Mouse (Mus musculus) kidney, adult 2 months (tissue): Measurements from ENCODE around the gene Slc25a18. TPM values are rescaled to one million over a fixed set of nuclear protein-coding genes. Genes with fewer than 3 reads are reported as not detected.
"Not testable (repeated sequence)": the region's sequence is repeated elsewhere in the genome, so short reads cannot be mapped to it uniquely, and the experiment has no call there.

Source experiments
- DNase-seq: peaks from one replicate; pipeline ENCODE4 v3.0.0; 2021
- H3K27ac ChIP-seq: fragments of 200-500 bp; 2 replicates; pipeline ENCODE4 v1.5.1; 2012; ENCODE audit warnings: low read depth, low read length, control low read depth, inconsistent platforms; ENCODE audit not compliant: insufficient read depth
- H3K27me3 ChIP-seq: fragments of 200-500 bp; replicated peaks from 2 replicates; pipeline ENCODE4 v1.6.1; 2012; ENCODE audit warnings: mild to moderate bottlenecking, moderate library complexity, low read length, inconsistent platforms; ENCODE audit not compliant: control insufficient read depth, insufficient read depth
- H3K36me3 ChIP-seq: fragments of 200-500 bp; 2 replicates; pipeline ENCODE4 v1.6.1; 2012; ENCODE audit warnings: mild to moderate bottlenecking, moderate library complexity, low read length, inconsistent platforms; ENCODE audit not compliant: control insufficient read depth, insufficient read depth
- H3K4me1 ChIP-seq: fragments of 200-500 bp; 2 replicates; pipeline ENCODE4 v1.6.1; 2011; ENCODE audit warnings: low read length; ENCODE audit not compliant: control insufficient read depth, insufficient read depth
- H3K4me3 ChIP-seq: fragments of 200-500 bp; 2 replicates; pipeline ENCODE4 v1.5.1; 2011; ENCODE audit warnings: mild to moderate bottlenecking, low read depth, low read length, control low read depth; ENCODE audit not compliant: insufficient read depth
- CTCF ChIP-seq: fragments of 200-500 bp; conservative IDR thresholded peaks from 2 replicates; pipeline ENCODE4 v1.5.1; 2011; ENCODE audit warnings: low read depth, mild to moderate bottlenecking, control low read depth, low read length, moderate library complexity, mixed read lengths; ENCODE audit not compliant: insufficient read depth, insufficient read length
- POLR2A ChIP-seq: fragments of 200-500 bp; IDR thresholded peaks from one replicate; pipeline ENCODE4 v1.6.1; 2011; ENCODE audit warnings: low read depth, low read length, control low read depth
- WGBS: fragments of 180-500 bp; shearing (Covaris S2); methylation state at CpG from one replicate; pipeline ENCODE4 v1.1.7; 2018; 5-methylcytosine and 5-hydroxymethylcytosine counted together
- polyA plus RNA-seq: library from polyadenylated mRNA; depleted of rRNA; stranded (reverse); fragments of >200 nt; gene quantifications from 2 replicates; pipeline ENCODE4 v1.2.3, GENCODE M21; 2012

Gene Slc25a18
- polyA plus RNA-seq, 1 experiment, result 0.03 TPM

- Histone ChIP-seq H3K4me1 (no peaks in the 10 kb centered on the region), H3K27me3 (no peaks in the 10 kb centered on the region), H3K36me3 (peaks cover 5% of the 10 kb centered on the region), H3K4me3 (no peak overlapping the region), H3K27ac (no peak overlapping the region)
- WGBS, result 81% methylated on average over 2 of the region's 2 CpGs
- no peak for DNase-seq
- no peak for TF ChIP-seq CTCF
- no peak for TF ChIP-seq POLR2A
Observed at GRCm38 (mm10) chr6:120796111-120796510, 22.7 kb downstream of the Slc25a18 start.

DNA sequence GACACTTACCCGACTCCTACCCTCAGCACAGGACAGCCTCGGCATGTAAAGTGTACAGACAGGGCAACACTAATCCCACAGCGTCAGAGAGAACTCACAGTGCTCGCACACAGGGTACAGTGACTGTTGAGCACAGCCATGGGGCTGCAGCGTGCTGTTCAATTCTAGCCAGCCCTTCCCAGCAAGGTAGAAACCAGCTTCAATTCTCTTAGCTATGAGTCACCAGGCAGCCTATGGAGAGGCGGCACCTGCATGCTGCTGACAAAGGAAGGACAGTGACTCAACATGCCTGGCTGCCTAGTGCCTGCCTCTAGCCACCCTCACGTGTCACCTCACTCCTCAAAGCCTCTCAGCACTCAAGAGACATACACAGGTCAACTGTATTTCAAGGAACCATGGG is 24.6 kb downstream of the Slc25a18 start:
- no peak for TF ChIP-seq CTCF
- TF ChIP-seq POLR2A, result no peak
- Histone ChIP-seq H3K27me3 (no peaks in the 10 kb centered on the region), H3K27ac (no peak overlapping the region), H3K4me3 (no peak overlapping the region), H3K36me3 (peaks cover 6% of the 10 kb centered on the region), H3K4me1 (no peaks in the 10 kb centered on the region)
- WGBS, result 88% methylated on average over 7 of the region's 7 CpGs
- no peak for DNase-seq

- H3K27me3 ChIP-seq, result no peaks in the 10 kb centered on the region
- DNase-seq, result no peak
- H3K36me3 ChIP-seq, result peaks cover 9% of the 10 kb centered on the region
- H3K27ac ChIP-seq, result no peak overlapping the region
- no peak overlapping the region for H3K4me3 ChIP-seq
- H3K4me1 ChIP-seq, result no peaks in the 10 kb centered on the region
- 86% methylated on average over 4 of the region's 4 CpGs for WGBS
- no peak for TF ChIP-seq POLR2A
- TF ChIP-seq CTCF, result no peak
Observed at GRCm38 (mm10) chr6:120798905-120799304, 25.5 kb downstream of the Slc25a18 start.

GRCm38 (mm10) chr6:120799581-120800041 is 26.2 kb downstream of the Slc25a18 start:
- Histone ChIP-seq H3K4me3 (no peak overlapping the region), H3K27ac (no peak overlapping the region), H3K4me1 (no peaks in the 10 kb centered on the region), H3K36me3 (peaks cover 10% of the 10 kb centered on the region), H3K27me3 (no peaks in the 10 kb centered on the region)
- WGBS, result 85% methylated on average over 4 of the region's 4 CpGs
- no peak for TF ChIP-seq CTCF
- TF ChIP-seq POLR2A, result no peak
- DNase-seq, result no peak

GRCm38 (mm10) chr6:120806999-120807737 is 33.8 kb downstream of the Slc25a18 start:
- 63% methylated on average over 5 of the region's 5 CpGs for WGBS
- DNase-seq, result no peak
- H3K36me3 ChIP-seq, result peaks cover 12% of the 10 kb centered on the region
- H3K27me3 ChIP-seq, result no peaks in the 10 kb centered on the region
- H3K4me1 ChIP-seq, result no peaks in the 10 kb centered on the region
- no peak overlapping the region for H3K4me3 ChIP-seq
- no peak overlapping the region for H3K27ac ChIP-seq
- no peak for TF ChIP-seq POLR2A
- no peak for TF ChIP-seq CTCF

GRCm38 (mm10) chr6:120807738-120808081 is 34.3 kb downstream of the Slc25a18 start:
- Histone ChIP-seq H3K36me3 (peaks cover 12% of the 10 kb centered on the region), H3K27ac (no peak overlapping the region), H3K4me3 (no peak overlapping the region), H3K27me3 (no peaks in the 10 kb centered on the region), H3K4me1 (no peaks in the 10 kb centered on the region)
- no peak for DNase-seq
- TF ChIP-seq POLR2A (no peak), CTCF (no peak)
- 93% methylated on average over 4 of the region's 4 CpGs for whole genome bisulfite sequencing

GRCm38 (mm10) chr6:120811999-120812398 is 38.6 kb downstream of the Slc25a18 start:
- H3K36me3 ChIP-seq, H3K27ac ChIP-seq, H3K4me3 ChIP-seq, DNase-seq, H3K4me1 ChIP-seq, H3K27me3 ChIP-seq: not testable (repeated sequence)
- WGBS, result 93% methylated on average over 10 of the region's 10 CpGs

DNA sequence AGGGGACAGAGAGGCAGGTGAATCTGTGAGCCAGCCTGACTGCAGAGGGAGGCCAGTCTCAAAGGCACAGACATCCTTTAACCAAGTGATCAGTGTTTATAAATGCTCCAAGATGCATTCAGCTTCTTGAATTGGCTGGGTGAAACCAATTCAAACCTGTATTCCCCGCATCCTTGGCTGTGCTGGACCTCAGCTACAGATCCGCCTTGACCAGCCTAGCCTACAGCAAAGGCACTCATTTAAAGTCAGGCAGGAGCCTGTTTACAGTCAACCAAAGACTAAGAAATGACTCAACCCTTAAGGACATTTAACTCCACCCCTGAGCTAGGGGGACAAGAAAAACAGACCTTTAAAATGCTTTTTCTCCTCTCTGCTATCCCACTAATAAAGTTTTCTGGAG is 45.9 kb downstream of the Slc25a18 start:
- peak overlapping the region; percentile 80; the same call in 1 of the 2 replicates for H3K27ac ChIP-seq
- H3K4me3 ChIP-seq, result no peak overlapping the region
- 72% methylated on average over 2 of the region's 2 CpGs for WGBS
- no peaks in the 10 kb centered on the region for H3K4me1 ChIP-seq
- H3K36me3 ChIP-seq, result peaks cover 7% of the 10 kb centered on the region
- H3K27me3 ChIP-seq, result no peaks in the 10 kb centered on the region
- no peak for TF ChIP-seq CTCF
- TF ChIP-seq POLR2A, result no peak
- DNase-seq, result peak; percentile 61
